ENCODE assay signal across 9 mouse cellular contexts in genomic region chr2:126552357-126553290, GRCm38 (mm10). TPM values are rescaled to one million over a fixed set of nuclear protein-coding genes. Genes with fewer than 3 reads are reported as not detected.
A peak's percentile ranks its signal among the peaks of the same experiment; 100 is the strongest.
DNase-seq lines count a peak whose midpoint lies in the region; ATAC-seq and TF ChIP-seq lines count a peak whose summit lies in the region.
"Had no signal": no experiment of that assay in that cellular context is flagged by ENCODE, and none has a peak within 500 bp of the region (broad histone marks: within the 10 kb centered on the region; RNA-seq: fewer than 3 reads in every experiment).

TSS of gene Slc27a2 (plus strand) at chr2:126552407.

- peak within 1 kb of the TSS; percentile 82 for H3K4me2 ChIP-seq in kidney, embryonic 14.5 days (replicated peaks; ENCODE audit: low read depth, low read length)
- peak within 1 kb of the TSS; percentile 84 for H3K4me2 ChIP-seq in liver, embryonic 11.5 days

- no peak for TF ChIP-seq CTCF in bone marrow macrophage, adult 2 months (IDR thresholded peaks at IDR 0.05; ENCODE audit: low read depth, low read length)

- peak; percentile 13 for DNase-seq in gastrocnemius, postnatal 14 days
- DNase-seq in gastrocnemius, adult 18-20 months (ENCODE audit: low spot score) = no peak
- DNase-seq in frontal cortex, postnatal 36 days (ENCODE audit: low spot score in 2 of 2) = peak; percentile 23 to 28
- DNase-seq in liver, embryonic 11.5 days (ENCODE audit: low spot score) = peak; percentile 61
- peak; percentile 21 for DNase-seq in naive thymus-derived CD4-positive, alpha-beta T cell, adult 2 months (ENCODE audit: low read depth)
- peak; percentile 20 to 55 for DNase-seq in thymus, postnatal 10 days (ENCODE audit: low spot score in 2 of 2)

- H3K27me3 ChIP-seq in kidney, embryonic 14.5 days (ENCODE audit: control insufficient read depth, insufficient read depth, low read length) = peaks cover 36% of the 10 kb centered on the region
- H3K27me3 ChIP-seq in liver, embryonic 11.5 days (replicated peaks; ENCODE audit: control insufficient read depth, insufficient read depth, low read length) = peaks cover 42% of the 10 kb centered on the region

- H3K4me1 ChIP-seq in bone marrow macrophage, adult 2 months (ENCODE audit: control insufficient read depth, insufficient read depth, low read length) = peaks cover 14% of the 10 kb centered on the region
- peaks cover 2% of the 10 kb centered on the region; the same call in 1 of the 2 replicates for H3K4me1 ChIP-seq in kidney, embryonic 14.5 days (ENCODE audit: control insufficient read depth, insufficient read depth, low read length)
- H3K4me1 ChIP-seq in liver, embryonic 11.5 days (replicated peaks; ENCODE audit: control insufficient read depth, insufficient read depth, low read length) = peaks cover 6% of the 10 kb centered on the region

- intact Hi-C loops in gastrocnemius, postnatal 14 days (cut with DNase I; ENCODE audit: low total_unique reads) = no loop called here

- under 1% methylated on average over 61 of the region's 61 CpGs for WGBS in kidney, embryonic 14.5 days
- WGBS in liver, embryonic 11.5 days = 2% methylated on average over 61 of the region's 61 CpGs

- peak; percentile 86 for ATAC-seq in kidney, embryonic 14.5 days (ENCODE audit: low FRiP score, low TSS enrichment)
- ATAC-seq in liver, embryonic 11.5 days (replicated peaks; ENCODE audit: low FRiP score) = peak; percentile 66

- H3K9me3 ChIP-seq in kidney, embryonic 14.5 days (ENCODE audit: control insufficient read depth, low read length) = no peaks in the 10 kb centered on the region
- no peaks in the 10 kb centered on the region for H3K9me3 ChIP-seq in liver, embryonic 11.5 days (ENCODE audit: control insufficient read depth, low read length)

- H3K9ac ChIP-seq in kidney, embryonic 14.5 days (ENCODE audit: low read depth, low read length) = peak within 1 kb of the TSS; percentile 51
- H3K9ac ChIP-seq in liver, embryonic 11.5 days (ENCODE audit: low read depth, low read length) = peak within 1 kb of the TSS; percentile 62

- H3K4me3 ChIP-seq in bone marrow macrophage, adult 2 months (ENCODE audit: insufficient read depth, low read length) = peak within 1 kb of the TSS; percentile 44
- H3K4me3 ChIP-seq in kidney, embryonic 14.5 days (ENCODE audit: low read length) = peak within 1 kb of the TSS; percentile 49
- peak within 1 kb of the TSS; percentile 65 for H3K4me3 ChIP-seq in liver, embryonic 11.5 days (ENCODE audit: low read depth, low read length)

- no peaks in the 10 kb centered on the region for H3K36me3 ChIP-seq in kidney, embryonic 14.5 days (ENCODE audit: control insufficient read depth, insufficient read depth, low read length)
- no peaks in the 10 kb centered on the region for H3K36me3 ChIP-seq in liver, embryonic 11.5 days (ENCODE audit: control insufficient read depth, insufficient read depth, low read length)

- no peak within 1 kb of the TSS for H3K27ac ChIP-seq in bone marrow macrophage, adult 2 months (ENCODE audit: insufficient read depth, low read depth, low read length)
- H3K27ac ChIP-seq in kidney, embryonic 14.5 days (ENCODE audit: low read depth, low read length) = no peak within 1 kb of the TSS
- H3K27ac ChIP-seq in liver, embryonic 11.5 days (ENCODE audit: low read depth, low read length) = no peak within 1 kb of the TSS; the same call in 1 of the 2 replicates

- no peak for TF ChIP-seq POLR2A in bone marrow macrophage, adult 2 months (IDR thresholded peaks at IDR 0.05; ENCODE audit: borderline replicate concordance, low read depth, low read length)

RNA-seq across cellular contexts. Expression of gene Slc27a2, which starts in this region (rescaled TPM):
- total RNA-seq in gastrocnemius, postnatal 14 days (2021) = under 1 TPM in 1 of 2 experiments, not detected in 1; 0.21 TPM
- total RNA-seq in gastrocnemius, adult 18-20 months (2021) = under 1 TPM; 0.66 to 0.78 TPM
- polyA plus RNA-seq in bone marrow macrophage, adult 2 months (2012; ENCODE audit: insufficient read depth, insufficient read length, missing spikeins) = not detected in 2 replicates
- 3.9 and 9.6 TPM in 2 replicates for polyA plus RNA-seq in kidney, embryonic 14.5 days (2014; fragmentation: Nextera tagmentation; extraction: Ambion mirVana)
- 39.0 and 39.6 TPM in 2 replicates for polyA plus RNA-seq in liver, embryonic 11.5 days (2014; fragmentation: Nextera tagmentation; extraction: Ambion mirVana)
- total RNA-seq: MEL had no signal

Comparison
In these comparisons a context has a peak if more than half of its experiments do, and no peak if none do; other contexts are left out.
1. Peak in DNase-seq in gastrocnemius, postnatal 14 days; RNA of the gene not detected or under 1 TPM.